Mouse (Mus musculus) urinary bladder, postnatal 14 days (tissue): Measurements from ENCODE around the gene Nprl3.

Experiments used
- DNase-seq: peaks from one replicate; pipeline ENCODE4 v3.0.0; 2021; ENCODE audit warnings: low spot score

Gene Nprl3

DNA sequence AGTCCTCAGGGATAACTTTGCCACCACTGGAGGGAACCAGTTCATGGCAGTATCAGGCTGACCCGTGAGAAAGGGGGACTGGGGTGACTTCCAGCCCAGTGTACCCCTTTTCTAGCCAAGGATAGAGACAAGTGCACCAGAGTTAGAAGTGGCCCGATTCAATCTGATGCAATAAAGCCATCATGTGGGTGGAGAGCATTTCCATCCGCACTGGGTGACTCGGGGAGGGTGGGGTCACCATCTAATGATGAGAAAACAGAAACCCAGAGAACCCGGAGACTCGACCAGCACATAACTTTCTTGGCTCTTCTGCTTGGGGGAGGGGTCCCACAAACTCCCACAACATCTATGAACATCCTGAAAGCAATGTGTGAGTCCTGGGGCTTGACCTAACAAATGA lies 70.8 kb downstream of the Nprl3 start:
- no peak for DNase-seq

DNA sequence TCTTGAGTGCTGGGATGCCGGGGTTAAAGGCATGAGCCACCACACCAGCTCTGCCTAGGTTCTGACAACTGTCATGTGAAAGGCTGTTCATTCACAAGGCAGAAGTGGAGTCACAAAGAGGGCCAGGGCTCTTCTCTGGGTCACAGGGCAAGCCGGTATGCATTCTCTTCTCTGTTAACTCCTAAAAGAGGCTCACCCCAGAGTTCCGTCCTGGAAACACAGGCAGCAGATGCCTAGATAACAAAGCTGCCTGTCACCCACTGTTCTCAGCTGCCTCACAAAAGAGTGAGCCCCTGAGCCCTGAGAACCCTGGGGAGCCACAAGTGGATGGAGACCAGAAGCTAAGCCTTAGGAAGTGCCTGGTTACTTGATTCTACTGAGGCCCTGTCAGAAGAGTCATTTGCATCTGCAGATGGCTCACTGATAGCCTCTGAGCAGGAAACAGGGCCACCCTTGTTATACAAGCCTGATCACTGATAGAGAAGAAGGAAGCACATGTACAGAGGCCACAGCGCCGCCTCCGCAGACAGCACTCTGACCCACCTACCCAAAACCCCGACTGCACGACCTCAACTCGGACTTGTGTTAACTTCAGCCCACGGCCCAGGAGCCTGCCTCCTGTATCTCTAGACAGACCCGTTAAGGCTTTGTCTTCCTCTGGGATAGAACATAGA lies 71.5 kb downstream of the Nprl3 start:
- no peak for DNase-seq

- DNase-seq, result no peak
Observed at GRCm38 (mm10) chr11:32194626-32195025, 72.9 kb downstream of the Nprl3 start.

DNA sequence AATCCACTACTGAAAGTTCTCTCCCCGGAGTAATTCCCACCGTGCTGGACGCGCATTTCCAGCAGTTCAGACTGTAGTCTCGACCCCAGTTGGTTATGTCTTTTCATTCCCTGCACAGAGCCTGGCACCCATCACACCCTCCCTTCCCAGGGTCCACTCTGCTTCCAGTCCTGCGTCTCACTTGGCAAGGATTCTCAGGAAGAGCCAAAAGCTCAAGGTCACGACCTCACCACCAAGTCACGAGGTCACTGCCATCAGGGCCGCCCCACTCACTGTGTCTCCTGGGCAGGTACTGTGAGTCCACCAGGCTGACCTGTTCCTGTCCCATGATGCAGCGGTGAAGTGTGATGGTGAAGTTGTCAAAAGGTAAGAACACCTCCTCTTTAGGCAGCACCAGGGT lies 73.4 kb downstream of the Nprl3 start:
- DNase-seq, result no peak

DNA sequence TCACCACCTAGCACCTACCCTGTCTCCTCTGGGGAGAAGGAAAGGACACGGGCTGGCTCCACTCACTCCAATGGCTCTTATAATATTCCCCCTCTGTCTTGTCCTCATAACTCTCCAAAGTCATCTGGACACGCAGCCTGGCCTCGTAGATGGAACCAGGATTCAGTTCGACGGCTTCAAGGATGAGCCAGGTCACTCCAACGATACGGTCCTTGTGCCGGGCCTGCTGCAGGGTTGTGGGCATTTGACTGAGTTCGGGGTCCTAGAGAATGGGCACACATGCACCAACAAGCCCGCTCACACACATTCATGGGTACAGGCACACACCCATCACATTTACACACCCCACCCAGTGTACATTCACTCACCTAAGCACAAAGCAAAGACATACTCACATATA lies 74.4 kb downstream of the Nprl3 start:
- DNase-seq, result no peak

- DNase-seq, result no peak
Observed at GRCm38 (mm10) chr11:32190603-32191110, 76.8 kb downstream of the Nprl3 start.

GRCm38 (mm10) chr11:32190119-32190518 lies 77.4 kb downstream of the Nprl3 start:
- no peak for DNase-seq

GRCm38 (mm10) chr11:32189434-32189833 lies 78.1 kb downstream of the Nprl3 start:
- no peak for DNase-seq

- no peak for DNase-seq
Observed at GRCm38 (mm10) chr11:32188881-32189280, 78.6 kb downstream of the Nprl3 start.

DNA sequence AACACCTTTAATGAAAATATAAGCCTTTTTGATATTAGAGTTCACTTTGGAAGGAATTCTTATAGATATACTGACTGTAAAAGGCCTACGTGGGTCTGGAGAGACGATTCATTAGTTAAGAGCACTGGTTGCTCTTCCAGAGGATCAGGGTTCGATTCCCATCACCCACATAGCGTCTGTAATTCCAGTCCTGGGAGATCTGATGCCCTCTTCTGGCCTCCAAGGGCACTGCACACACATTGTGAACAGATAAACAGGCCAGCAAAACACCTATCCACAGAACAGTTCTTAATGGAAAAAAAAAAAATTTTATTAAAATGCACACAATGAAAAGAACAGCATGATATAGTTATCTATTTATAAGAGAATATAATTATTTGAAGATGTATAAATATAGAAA lies 80.3 kb downstream of the Nprl3 start:
- no peak for DNase-seq

GRCm38 (mm10) chr11:32186031-32186430 lies 81.5 kb downstream of the Nprl3 start:
- DNase-seq, result no peak

DNA sequence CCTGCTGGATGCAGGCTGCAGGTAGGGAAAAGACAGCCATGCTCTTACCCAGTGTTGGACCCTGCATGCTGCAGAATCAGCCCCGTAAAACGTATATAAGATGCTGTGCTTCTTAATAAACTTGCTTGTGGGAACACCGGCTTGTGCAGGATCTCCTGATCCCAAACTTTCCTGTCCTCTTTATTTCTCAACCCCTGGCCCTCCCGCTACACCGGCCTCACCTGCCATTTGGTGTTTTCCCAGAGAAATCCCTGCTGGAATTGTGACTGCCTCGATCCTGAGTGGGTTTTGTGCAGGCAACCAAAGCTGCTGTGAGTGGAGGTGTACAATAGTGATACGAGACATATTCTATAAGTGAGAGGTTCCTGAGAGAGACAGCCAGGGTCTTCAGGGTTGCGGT lies 83.0 kb downstream of the Nprl3 start:
- no peak for DNase-seq

DNA sequence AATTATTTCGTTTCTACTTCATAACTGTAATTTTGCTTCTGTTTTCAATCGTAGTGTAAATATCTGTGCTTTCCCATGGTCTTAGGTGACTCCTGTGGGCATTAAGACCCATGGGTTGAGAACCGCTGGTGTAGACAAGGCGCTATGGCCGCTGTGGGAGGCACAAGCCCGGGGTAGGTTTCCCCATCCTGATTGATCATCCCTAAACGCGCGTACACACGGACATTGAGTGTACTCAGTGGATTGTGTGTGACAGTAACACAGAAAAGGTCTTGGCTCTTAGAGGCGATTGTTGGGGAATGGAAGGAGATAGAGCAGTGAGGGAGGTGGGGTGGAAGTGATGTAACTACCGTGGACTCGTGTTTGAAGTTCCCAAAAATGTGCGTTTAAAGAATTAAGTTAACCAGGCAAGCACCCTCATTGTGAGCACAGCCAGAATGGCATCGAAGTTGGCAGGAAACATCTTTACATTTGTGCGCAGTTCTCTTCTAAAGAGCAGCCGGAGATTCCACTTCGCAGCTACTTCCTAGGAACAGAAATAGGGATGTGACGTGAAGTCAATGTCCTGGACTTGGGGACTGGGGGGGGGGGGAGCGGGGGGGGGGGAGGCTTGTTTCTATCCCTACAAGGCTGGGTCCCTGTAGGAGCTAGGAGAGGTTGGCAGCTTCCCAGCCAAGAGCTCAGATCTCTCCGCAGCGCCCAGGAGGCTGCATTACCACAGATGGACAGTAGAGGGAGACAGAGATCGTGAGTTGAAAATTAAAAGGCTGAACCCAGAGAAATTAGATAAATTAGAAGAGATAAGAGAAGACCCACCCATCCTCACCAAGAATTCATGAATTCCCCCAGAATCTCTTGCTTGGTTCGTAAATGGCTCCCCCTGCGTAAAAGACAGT lies 85.3 kb downstream of the Nprl3 start:
- peak; percentile 83 for DNase-seq

- no peak for DNase-seq
Observed at GRCm38 (mm10) chr11:32181246-32181645, 86.3 kb downstream of the Nprl3 start.

DNA sequence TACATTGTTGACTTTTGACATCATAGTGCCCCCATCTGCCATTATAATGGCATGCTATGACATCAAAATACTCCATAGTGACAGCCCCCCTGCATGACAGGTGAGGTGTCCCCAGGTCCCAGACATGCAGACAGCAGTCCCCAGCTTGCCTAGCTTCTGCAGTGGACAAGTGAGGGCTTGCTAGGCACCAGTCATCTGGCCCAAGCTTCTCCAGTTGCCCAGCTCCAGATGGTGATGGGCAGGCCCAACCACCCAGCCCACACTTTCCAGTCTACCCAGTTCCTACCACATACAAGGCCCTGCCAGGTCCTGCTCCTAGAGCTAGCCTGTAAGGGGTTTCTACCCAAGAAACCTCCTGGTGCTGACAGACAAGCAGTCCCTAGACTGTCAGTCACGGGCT lies 89.0 kb downstream of the Nprl3 start:
- no peak for DNase-seq
